Comparison of ENCODE assay signal across 16 mouse cellular contexts in genomic region chr2:103287716-103288115, GRCm38 (mm10). TPM values are rescaled to one million over a fixed set of nuclear protein-coding genes. Genes with fewer than 3 reads are reported as not detected.
"Had no signal": no experiment of that assay in that cellular context is flagged by ENCODE, and none has a peak within 500 bp of the region (broad histone marks: within the 10 kb centered on the region; RNA-seq: fewer than 3 reads in every experiment).

No protein-coding gene starts in this region.

- H3K27ac ChIP-seq: neural tube, embryonic 12.5 days; neural tube, embryonic 13.5 days; neural tube, embryonic 15.5 days; stomach, embryonic 15.5 days had no signal

- H3K36me3 ChIP-seq: neural tube, embryonic 12.5 days; neural tube, embryonic 13.5 days; neural tube, embryonic 15.5 days; stomach, embryonic 15.5 days had no signal

- H3K9ac ChIP-seq: neural tube, embryonic 12.5 days; neural tube, embryonic 13.5 days; neural tube, embryonic 15.5 days; stomach, embryonic 15.5 days had no signal

- H3K4me1 ChIP-seq: neural tube, embryonic 12.5 days; neural tube, embryonic 15.5 days had no signal

- DNase-seq: right cerebral cortex, adult 18-20 months; right cerebral cortex, postnatal 14 days; right cerebral cortex, postnatal 25 days; right cerebral cortex, postnatal 4 days; spleen, adult 18-20 months; thymus, adult 18-20 months; thymus, adult 2 months; thymus, postnatal 14 days; thymus, postnatal 25 days; thymus, postnatal 36 days; thymus, postnatal 4 days had no signal

- H3K4me3 ChIP-seq: neural tube, embryonic 12.5 days; neural tube, embryonic 13.5 days; neural tube, embryonic 15.5 days; stomach, embryonic 15.5 days had no signal

- H3K9me3 ChIP-seq: neural tube, embryonic 12.5 days; neural tube, embryonic 13.5 days; neural tube, embryonic 15.5 days; stomach, embryonic 15.5 days had no signal

- H3K27me3 ChIP-seq: neural tube, embryonic 12.5 days; neural tube, embryonic 13.5 days; neural tube, embryonic 15.5 days; stomach, embryonic 15.5 days had no signal

- H3K4me2 ChIP-seq: neural tube, embryonic 12.5 days; neural tube, embryonic 13.5 days; neural tube, embryonic 15.5 days; stomach, embryonic 15.5 days had no signal

RNA-seq across cellular contexts. Expression of gene Ehf, which starts 15.4 kb away (rescaled TPM):
- polyA plus RNA-seq: neural tube, embryonic 12.5 days; neural tube, embryonic 14.5 days; neural tube, embryonic 15.5 days had no signal
